Mouse (Mus musculus): ENCODE results near the gene Abcc4.

The Abcc4 gene

DNA sequence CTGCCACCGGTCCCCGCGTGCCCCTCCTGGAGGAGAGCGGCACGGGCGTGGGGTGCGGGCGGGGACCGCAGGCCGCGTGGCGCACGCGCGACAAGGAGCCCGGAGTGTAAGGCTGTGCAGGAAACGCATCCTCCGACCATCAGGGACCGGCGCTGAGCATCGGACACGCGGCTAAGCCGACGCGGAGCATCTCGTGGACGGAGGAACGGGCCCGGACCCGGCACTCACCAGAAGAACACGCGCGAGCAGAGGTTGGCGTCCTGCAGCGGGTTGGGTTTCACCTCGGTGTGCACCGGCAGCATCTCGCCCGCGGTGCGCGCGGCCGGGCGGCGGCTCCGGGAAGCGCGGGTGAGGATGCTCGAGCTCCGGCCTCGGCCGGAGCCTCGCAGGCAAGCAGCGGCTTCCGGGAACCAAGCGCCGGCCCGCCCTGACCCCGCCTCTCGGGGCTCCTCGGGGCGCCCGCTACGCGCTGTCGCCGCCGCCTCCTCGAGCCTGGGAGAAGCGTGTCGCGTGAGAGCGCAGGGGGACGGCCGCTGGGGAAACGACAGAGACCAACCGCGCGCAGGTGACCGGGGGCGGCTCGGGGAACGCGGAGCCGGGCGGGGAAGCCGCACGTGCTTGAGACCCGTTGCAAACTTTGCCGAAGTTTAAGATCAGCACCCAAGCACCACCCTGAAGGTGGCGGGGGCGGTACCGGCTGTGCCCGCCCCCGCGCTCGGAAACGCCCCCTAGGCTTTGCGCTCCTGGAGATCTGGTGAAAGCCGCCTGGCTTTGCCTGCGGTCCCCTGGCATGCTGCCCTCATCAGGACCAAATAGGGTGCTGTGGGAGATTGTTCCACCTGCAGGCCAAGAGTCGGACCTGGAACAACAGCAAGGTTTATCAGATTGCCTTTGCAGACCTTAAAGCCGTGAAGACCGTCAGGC, at the start of gene Abcc4:
Abcc4 (minus strand) TSS at position 412 of the 924 bp plus-strand sequence.
- peak; percentile 59 to 68 for DNase-seq (ENCODE audit: low spot score in 2 of 2)

DNA sequence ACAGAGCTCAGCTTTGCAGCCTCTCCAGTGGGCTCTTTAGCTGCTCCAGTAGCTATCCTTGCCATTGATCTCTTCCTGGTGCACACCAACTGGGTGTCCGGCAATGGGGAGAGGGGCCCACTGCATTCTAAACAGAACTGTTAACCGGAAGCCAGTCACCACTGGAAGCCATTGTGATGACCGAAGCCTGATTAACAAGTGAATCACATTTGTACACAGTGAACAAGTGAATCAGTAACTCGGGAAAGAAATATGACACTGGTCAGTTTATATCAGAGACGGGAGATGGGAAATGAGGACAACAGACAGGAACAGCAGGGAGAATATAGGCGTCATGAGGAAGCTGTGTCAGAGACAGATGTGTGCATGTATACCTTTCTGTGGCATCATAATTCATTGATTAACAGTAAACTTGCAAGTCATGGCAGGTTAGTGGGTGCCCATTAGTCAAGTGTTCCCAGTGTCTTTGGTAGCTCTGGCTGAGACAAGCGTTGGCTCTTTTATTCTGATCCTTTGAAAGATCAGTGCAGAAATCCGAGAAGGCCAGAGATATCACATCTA, 45.3 kb upstream of the Abcc4 start:
- peak in 1 of 2 experiments; percentile 0 for DNase-seq (ENCODE audit: low spot score in 2 of 2)

DNA sequence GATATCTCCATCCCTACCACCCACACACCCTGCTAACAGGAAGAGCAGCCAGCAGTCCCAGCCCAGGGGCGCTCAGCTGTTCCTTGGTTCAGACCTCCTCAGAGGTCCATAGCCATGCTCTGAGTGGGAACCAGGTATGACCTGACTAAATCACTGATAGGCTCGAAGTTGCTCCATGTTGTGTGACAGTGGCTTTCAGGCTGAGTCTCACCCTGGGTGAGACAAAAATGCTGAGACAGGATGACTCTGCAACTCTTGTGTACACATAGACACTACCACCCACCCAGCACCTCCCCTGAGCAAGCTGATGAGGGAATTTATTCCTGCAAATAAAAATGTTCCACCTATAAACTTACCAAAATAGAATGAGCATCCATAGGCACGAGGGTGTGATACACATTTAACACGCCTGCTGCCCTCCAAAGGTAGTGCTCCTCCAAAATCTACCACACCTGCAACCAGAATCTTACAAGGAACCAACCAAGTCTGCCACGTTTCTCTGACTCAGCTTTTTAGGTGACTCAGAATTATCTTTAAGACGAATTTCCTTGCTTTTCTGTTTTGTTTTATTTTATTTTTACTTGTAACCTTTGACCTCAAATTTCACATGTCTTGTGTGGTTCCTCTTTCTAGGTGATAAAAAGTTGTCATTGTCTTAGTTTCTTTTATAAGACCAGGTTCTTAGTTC, 44.6 kb upstream of the Abcc4 start:
- DNase-seq (ENCODE audit: low spot score in 2 of 2) = peak in 1 of 2 experiments; percentile 10

DNA sequence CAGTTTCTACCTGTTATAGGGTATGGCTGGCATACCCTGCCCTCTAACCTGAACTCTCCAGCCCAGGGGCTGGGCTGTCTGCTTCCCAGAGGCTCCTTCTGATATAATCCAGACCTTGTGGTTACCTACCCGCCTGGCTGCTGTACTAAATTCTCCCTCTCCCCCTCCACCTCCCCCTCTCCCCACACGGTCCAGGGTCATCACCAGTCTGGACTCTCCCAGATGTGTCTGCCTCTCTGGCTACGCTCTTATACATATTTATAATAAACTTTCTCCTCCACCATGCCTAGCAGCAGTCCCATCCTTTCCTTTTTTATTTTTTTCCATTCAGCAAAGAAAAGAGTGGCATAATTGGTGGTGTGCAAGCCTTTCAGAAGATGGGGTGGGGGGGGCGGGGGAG, 43.7 kb upstream of the Abcc4 start:
- peak in 1 of 2 experiments; percentile 3 for DNase-seq (ENCODE audit: low spot score in 2 of 2)

DNA sequence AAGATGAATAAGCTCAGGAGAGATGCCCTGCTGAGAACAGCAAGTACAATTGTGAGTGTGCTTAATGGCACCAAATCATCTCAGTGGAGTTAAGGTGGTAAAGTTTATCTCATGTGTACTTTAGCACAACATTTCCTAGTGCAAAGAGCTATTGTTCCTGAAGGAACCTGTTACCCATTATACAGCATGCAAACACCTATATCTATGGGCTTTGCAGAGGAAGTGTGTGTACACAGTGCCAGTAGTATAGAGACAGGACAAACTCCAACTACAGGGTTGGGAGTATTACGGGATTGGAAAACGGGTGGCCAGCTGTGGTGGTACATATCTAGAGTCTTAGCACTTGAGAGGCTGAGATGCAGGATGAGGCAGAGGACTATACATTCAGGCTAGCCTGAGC, 43.0 kb upstream of the Abcc4 start:
- peak in 1 of 2 experiments; percentile 4 for DNase-seq (ENCODE audit: low spot score in 2 of 2)

DNA sequence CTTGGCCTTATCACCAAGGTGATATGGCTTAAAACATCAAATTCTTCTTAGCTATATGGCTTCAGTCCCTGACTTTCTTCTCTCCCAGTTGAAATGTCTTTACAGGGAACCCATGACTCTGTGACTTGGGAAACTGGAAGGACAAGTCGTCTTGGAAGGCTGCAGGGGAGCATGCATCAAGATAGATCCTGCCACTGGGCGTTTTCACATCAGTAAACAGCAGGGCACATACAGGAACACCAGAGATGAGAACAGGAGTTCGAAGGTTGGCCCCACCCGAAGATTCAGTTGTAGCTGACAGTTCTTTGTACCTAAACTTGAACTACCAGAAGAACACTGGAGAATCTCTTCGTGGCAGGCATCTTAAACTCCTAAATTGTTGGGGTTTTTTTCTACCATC, 36.8 kb upstream of the Abcc4 start:
- no peak for DNase-seq (ENCODE audit: low spot score in 2 of 2)

DNA sequence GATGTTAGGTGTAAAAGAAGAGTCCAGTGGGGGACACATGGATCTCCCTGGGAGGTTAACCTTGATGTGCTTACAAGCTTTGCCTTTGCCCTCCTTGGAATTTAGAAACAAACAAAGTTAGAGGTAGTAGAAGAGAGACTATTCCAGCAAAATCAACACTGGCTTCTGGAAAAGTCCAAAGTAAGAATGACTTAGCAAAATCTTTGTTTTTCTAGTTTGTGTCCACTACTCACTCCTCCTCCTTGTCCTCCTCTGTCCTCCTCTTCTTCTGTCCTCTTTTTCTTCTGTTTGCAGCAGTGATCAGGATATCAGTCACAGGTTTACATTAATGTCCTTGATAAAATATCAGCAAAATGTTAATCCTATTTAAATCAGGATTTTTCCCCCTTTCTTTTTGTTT, 35.8 kb upstream of the Abcc4 start:
- DNase-seq (ENCODE audit: low spot score in 2 of 2) = no peak

DNA sequence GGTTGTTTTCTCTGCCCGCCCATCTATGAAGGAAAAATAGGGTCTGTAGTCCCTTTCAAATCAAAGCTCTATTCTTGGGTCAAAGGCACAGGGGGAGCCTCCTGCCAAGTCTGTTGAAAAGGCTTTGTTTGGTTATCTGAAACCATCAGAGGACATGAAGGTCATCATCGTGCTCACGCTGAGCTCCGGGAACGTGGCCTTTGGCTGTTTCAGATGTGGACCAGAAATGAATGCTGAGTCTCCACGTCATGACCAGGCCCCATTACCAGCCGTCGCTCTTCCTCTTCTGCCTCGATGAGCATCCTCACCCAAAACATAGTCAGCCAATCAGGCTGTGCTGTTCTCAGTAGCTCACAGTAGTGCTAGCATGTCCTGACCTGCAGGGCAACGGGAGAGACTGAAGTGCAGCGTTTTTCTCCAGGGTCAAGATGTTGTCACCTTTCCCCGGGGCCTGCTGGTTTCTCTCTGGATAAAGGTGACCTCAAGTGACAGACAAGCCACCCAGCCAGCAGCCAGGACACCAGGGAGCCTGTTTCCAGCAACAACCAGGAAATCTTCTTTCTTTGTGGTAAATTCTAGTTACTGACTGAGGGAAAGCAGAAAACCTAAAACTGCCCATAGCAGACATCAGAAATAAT, 31.4 kb upstream of the Abcc4 start:
- DNase-seq (ENCODE audit: low spot score in 2 of 2) = peak in 1 of 2 experiments; percentile 12

DNA sequence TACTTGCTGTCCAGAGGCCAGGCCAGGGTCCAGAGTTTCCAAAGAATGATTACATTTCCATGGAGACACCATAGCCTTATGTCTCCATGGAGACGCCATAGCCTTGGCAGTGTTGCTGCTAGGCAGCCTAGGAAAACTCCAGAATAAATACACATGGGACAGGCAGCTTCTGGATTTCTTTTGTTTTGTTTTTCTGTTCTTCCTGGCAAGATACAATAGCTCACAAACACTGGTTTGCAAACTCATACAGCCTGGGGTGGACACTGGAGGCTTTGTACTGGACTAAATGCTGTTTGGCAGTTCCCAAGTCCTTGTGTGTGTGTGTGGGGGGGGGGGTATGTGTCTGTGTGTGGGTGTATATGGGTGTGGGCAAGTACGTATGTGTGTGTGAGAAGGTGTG, 29.1 kb upstream of the Abcc4 start:
- DNase-seq (ENCODE audit: low spot score in 2 of 2) = peak; percentile 41 to 49

DNA sequence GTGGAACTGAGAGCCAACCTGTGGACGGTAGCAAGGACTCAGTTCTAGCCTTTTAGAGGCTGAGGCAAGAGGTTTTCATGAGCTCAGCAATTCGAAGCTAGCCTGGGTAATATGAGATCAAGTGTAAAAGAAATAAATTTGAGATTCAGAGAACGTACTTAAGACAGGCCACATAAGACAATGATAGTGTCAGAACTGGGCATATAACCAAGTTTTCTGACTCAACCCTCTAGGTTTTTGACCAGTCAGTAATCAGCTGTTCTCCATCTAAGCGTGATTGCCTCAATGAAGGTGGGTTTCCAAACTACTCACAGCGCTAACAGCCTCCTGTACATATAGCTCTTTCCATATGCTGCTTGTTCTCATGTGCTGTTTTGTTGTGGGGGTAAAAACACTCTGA, 27.1 kb upstream of the Abcc4 start:
- DNase-seq (ENCODE audit: low spot score in 2 of 2) = no peak

DNA sequence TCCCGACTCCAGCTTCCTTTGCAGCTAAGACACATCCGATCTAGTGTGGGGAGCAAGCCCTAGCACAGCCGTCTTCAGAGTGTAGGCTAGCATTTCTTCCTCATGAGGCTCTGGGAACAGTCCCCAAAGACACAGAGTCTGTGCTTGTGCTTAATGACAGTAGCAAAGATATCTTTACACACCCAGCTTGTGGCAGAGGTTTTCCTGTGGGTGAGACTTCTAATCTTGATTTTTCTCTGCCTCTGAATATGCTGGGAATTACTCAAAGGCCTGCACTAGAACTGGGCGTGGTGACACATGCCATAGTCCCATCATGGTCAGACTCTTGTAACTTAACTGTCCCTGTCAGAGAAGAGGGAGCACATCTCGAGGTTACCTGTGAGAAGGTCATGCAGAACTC, 24.6 kb upstream of the Abcc4 start:
- DNase-seq (ENCODE audit: low spot score in 2 of 2) = no peak

DNA sequence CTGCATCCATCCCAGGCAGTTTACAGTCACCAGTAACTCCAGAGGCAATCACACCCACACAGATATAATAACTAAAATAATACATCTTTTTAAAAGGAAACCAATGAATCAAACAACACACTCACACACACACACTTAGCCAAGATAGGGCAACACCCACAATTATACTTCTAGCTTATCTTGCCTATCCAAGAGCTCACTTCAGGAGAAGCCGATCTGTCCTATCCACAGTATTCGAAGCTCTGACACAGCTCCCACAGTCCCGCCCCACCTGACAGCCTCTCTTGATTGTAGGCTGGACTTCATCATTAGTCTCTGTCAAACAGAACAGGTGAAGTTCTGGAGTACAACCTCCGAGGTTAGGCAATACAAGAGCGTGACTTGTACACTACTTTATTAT, 19.4 kb upstream of the Abcc4 start:
- no peak for DNase-seq (ENCODE audit: low spot score in 2 of 2)

DNA sequence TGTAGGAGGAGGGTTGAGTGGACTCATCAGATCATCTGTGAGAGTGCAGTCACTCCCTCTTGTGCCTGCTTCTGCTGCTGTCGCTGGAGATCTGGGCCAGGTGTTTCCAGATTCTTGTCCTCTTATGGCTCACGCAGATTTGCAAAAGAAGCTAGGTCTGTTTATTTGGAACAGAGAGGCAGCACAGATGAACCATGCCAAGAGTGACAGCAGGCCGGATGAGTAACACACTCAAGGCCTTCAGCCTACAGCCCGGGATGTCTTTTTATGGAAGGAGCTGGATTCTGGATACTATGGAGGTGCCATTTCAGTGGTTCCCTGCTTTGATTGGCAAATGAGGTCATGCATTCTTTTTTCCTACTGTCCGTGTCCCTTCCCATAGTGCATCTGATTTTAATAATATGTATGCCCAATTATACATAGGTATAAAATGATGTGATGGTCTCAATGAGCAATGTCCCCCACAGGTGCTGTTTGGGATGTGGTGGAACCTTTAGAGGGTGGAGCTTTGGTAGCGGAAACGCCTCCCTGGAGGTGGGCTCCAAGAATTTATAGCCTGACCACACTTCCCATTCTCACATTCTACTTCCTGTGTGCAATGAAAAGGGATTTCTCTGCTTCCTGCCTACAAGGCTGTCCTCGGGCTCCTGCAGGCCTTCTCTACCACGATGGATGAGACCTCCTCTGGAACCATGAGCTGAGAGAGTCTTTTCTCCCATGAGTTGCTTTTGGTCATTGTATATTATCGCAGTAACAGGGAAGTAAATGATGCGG, 18.1 kb upstream of the Abcc4 start:
- DNase-seq (ENCODE audit: low spot score in 2 of 2) = no peak

DNA sequence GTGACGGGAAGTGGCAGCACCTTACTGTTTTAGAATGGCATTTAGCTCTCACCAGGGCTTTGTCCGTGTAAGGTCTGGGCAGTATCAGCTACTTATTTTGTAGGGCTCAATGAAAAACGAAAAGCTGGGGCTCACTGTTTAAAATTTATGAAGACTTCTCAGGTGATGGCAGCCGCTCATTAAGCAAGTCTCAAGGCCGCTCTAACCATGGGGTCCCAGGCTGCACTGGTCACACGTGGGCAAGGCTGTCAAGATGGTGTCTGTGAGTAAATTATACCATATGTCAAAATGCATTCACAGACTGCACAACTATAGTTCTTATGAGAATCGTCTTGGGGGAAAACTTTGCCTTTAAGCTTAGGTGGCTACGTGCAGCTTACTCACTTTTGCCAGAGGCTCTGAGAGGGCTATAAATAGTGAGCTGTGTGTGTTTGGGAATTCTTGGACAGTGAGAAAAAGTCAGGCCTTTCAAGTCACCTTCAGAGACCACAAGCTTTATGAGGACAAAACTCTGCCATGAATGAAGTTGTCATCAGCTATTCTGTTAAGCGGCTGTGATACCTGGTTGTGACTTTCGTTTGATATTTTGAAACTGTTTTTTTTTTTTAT, 13.7 kb upstream of the Abcc4 start:
- no peak for DNase-seq (ENCODE audit: low spot score in 2 of 2)

DNA sequence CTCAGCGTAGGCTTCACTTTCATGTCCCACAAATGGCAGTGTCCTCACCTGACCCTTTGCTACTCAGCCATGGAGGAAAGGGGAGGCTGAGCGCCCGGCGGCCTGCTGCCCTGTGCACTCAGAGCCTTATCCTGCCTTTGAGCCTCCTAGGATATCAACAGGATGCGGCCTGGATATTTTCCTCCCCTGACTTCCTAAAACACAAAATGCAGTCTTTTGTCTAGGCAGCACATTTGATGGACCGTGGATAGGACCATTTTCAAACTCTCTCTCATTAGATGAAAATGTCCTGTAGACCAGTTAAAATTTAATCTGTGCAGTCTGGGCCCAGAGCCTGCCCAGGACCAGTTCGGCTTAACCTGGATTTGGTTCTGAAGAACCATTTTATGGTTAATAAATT, 12.6 kb upstream of the Abcc4 start:
- no peak for DNase-seq (ENCODE audit: low spot score in 2 of 2)

DNA sequence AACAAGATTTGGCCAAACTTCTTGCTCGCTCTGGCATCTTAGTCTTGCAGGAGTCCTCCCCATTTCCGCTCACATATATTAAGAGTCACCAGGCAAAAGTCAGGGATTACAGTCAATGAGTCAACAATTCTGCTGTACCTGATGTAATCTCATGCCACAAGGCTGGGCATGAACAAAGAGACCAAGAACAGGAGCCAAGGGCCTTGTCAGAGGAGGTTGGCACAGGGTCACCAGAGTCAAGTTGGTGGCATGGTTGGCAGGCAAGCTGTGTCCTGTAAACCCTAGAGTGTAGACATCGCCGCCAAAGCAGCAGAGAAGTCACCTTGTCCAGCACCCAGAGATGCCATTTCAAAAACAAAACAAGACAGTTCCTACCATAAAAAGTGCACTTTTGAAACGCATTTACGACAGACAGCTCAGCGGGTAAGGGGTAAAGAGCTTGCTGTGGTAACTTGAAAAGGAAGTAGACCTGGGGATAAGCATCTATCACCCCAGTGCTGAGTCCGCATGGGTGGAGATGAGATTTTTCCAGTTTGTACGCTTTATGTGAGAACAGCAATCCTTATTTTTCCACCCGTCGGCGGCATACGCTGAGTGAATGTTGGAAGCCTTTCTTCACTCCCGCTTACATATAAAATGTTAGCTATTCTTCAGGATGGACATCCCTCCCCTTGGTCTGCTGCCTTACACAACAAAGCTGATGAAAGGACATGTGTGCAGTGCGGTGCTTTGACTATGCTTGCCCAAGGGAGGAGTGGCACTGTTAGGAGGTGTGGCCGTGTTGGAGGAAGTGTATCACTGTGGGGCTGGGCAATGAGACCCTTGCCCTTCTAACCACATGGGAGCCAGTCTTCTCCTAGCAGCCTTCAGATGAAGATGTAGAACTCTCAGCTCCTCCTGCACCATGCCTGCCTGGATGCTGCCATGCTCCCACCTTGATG, 10.6 kb upstream of the Abcc4 start:
- no peak for DNase-seq (ENCODE audit: low spot score in 2 of 2)

DNA sequence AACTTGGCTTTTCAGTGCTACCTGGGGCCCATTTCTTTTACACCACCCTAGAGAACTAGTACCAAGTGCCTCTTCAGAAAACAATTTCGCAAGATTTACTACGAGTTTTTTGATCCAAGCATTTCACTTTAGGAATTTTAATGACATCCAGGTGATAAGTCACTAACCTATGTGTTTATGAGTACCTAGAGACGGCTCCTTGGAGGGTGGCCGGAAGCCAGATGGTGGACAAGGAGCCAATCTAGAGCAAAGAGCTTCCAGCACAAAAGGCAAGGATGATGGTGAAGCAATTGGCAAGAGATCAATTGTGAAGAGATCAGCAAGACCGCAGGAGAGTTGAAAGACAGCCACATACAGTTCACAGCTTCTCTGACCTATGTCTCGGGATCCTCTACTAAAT, 8.7 kb upstream of the Abcc4 start:
- no peak for DNase-seq (ENCODE audit: low spot score in 2 of 2)

DNA sequence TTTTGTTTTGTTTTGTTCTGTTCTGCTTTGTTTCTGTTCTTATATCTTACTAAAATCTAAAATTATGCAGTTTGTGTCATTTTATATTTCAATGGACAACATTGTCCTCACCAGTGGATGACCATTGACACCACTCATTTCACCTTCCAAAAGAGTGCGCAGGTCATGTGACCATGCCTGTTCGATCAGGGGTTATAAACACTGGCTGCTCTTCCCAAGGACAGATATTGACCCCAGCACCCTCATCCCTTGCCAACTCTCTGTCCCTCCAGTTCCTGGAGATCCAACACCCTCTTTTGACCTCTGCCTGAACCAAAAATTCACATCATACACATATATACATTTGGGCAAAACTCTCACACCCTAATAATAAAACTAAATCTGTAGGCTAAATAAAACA, 8.3 kb upstream of the Abcc4 start:
- DNase-seq (ENCODE audit: low spot score in 2 of 2) = no peak

DNA sequence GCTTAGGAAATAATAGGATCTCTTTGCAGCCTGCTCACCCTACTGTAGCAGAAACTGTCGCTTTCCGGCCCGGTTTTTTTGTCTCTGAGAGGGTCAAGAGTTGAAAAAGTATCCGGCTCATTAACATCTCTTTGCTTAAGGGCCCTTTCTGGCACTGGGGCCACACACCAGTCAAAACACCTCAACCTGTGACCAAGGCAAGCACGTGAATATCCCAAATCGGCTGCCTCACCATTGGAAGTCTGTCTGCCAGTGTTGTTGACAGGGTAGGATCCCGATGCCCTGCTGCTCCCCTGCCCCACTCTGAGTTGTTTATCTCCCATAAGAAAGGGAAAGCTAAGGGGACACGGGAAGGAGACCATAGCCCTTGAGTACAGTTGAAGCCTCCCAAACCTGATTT, 7.8 kb upstream of the Abcc4 start:
- DNase-seq (ENCODE audit: low spot score in 2 of 2) = no peak

DNA sequence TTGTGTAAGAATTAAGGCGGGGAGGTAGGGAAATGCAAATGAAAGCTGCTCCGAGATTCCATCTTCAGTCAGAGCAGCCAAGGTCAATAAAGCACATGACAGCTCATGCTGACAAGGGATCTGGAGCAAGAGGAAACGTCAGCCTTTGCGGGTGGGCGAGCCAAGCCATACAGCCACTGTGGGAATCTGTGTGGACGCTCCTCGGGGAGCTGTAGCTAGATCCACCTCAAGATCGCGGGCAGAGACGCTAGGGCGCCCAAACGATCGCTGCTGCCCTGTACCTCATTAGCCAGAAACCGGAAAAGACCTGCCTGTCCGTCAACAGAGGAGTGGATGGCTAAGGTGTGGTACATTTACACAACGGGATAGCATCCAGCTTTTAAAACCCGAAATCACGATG, 7.4 kb upstream of the Abcc4 start:
- DNase-seq (ENCODE audit: low spot score in 2 of 2) = no peak
